In genomic region chr15:101129412-101129811, GRCm38 (mm10) we compare ENCODE assay signal across 12 mouse cellular contexts. TPM values are rescaled to one million over a fixed set of nuclear protein-coding genes. Genes with fewer than 3 reads are reported as not detected.
DNase-seq lines count a peak whose midpoint lies in the region; ATAC-seq and TF ChIP-seq lines count a peak whose summit lies in the region.
"Had no signal": no experiment of that assay in that cellular context is flagged by ENCODE, and none has a peak within 500 bp of the region (broad histone marks: within the 10 kb centered on the region; RNA-seq: fewer than 3 reads in every experiment).

No protein-coding gene starts in this region.

- H3K4me3 ChIP-seq in heart, embryonic 13.5 days, result peak overlapping the region; percentile 57
- peak overlapping the region; percentile 12; the same call in 1 of the 2 replicates for H3K4me3 ChIP-seq in neural tube, embryonic 11.5 days (ENCODE audit: low read depth, low read length)
- peak overlapping the region; percentile 45; the same call in 1 of the 2 replicates for H3K4me3 ChIP-seq in limb, embryonic 12.5 days (replicated peaks)
- peak overlapping the region; percentile 59 for H3K4me3 ChIP-seq in stomach, postnatal 0 days (ENCODE audit: low read depth, low read length)

- peaks cover 64% of the 10 kb centered on the region for H3K4me1 ChIP-seq in heart, embryonic 13.5 days
- peaks cover 4% of the 10 kb centered on the region; the same call in 1 of the 2 replicates for H3K4me1 ChIP-seq in neural tube, embryonic 11.5 days (ENCODE audit: control insufficient read depth, insufficient read depth, low read length)
- peaks cover 40% of the 10 kb centered on the region for H3K4me1 ChIP-seq in limb, embryonic 12.5 days (replicated peaks)
- H3K4me1 ChIP-seq in stomach, postnatal 0 days (replicated peaks; ENCODE audit: control insufficient read depth, insufficient read depth), result peaks cover 3% of the 10 kb centered on the region

- no peak for DNase-seq in heart, postnatal 36 days
- no peak for DNase-seq in neural tube, embryonic 11.5 days (ENCODE audit: low spot score)
- no peak for DNase-seq in neural tube, embryonic 10.5 days (ENCODE audit: extremely low spot score, low spot score)
- DNase-seq in stomach, postnatal 0 days (ENCODE audit: low spot score), result no peak
- no peak for DNase-seq in cerebellum, postnatal 4 days (ENCODE audit: low spot score in 2 of 2)
- DNase-seq in layer of hippocampus, adult 11-12 months (ENCODE audit: low spot score), result no peak
- DNase-seq: left cerebral cortex, postnatal 4 days had no signal

- H3K9ac ChIP-seq in heart, embryonic 13.5 days, result peak overlapping the region; percentile 82
- H3K9ac ChIP-seq in neural tube, embryonic 11.5 days (ENCODE audit: low read length), result no peak overlapping the region; the same call in 1 of the 2 replicates
- no peak overlapping the region for H3K9ac ChIP-seq in limb, embryonic 12.5 days (replicated peaks)
- peak overlapping the region; percentile 83 for H3K9ac ChIP-seq in stomach, postnatal 0 days (ENCODE audit: low read length)

- intact Hi-C loops in heart, postnatal 36 days (cut with DNase I), result no loop called here

- peaks cover 83% of the 10 kb centered on the region for H3K27me3 ChIP-seq in heart, embryonic 13.5 days (replicated peaks)
- H3K27me3 ChIP-seq in neural tube, embryonic 11.5 days (ENCODE audit: control insufficient read depth, insufficient read depth, low read length), result peaks cover 31% of the 10 kb centered on the region
- peaks cover 51% of the 10 kb centered on the region for H3K27me3 ChIP-seq in limb, embryonic 12.5 days
- no peaks in the 10 kb centered on the region for H3K27me3 ChIP-seq in stomach, postnatal 0 days (ENCODE audit: control insufficient read depth, insufficient read depth, low read length)

- H3K4me2 ChIP-seq in heart, embryonic 13.5 days, result peak overlapping the region; percentile 85
- H3K4me2 ChIP-seq in neural tube, embryonic 11.5 days (ENCODE audit: low read depth), result no peak overlapping the region
- H3K4me2 ChIP-seq in limb, embryonic 12.5 days, result peak overlapping the region; percentile 75
- H3K4me2 ChIP-seq in stomach, postnatal 0 days (replicated peaks; ENCODE audit: low read depth), result peak overlapping the region; percentile 76

- TF ChIP-seq EP300 in stomach, postnatal 0 days (optimal IDR thresholded peaks at IDR 0.05), result no peak

- no peak for ATAC-seq in heart, embryonic 13.5 days (ENCODE audit: extremely low read depth, insufficient number of reproducible peaks, low FRiP score, low TSS enrichment)
- ATAC-seq in neural tube, embryonic 11.5 days (ENCODE audit: insufficient read depth, low FRiP score, low TSS enrichment), result no peak
- ATAC-seq in limb, embryonic 12.5 days (ENCODE audit: insufficient number of reproducible peaks, insufficient read depth, low FRiP score, low TSS enrichment, low read depth), result no peak
- no peak for ATAC-seq in stomach, postnatal 0 days (ENCODE audit: low FRiP score, low TSS enrichment)

- no peak for TF ChIP-seq CTCF in stomach, postnatal 0 days (IDR thresholded peaks at IDR 0.05; ENCODE audit: low read depth)

- H3K9me3 ChIP-seq in heart, embryonic 13.5 days, result peaks cover 3% of the 10 kb centered on the region; the same call in 1 of the 2 replicates
- no peaks in the 10 kb centered on the region for H3K9me3 ChIP-seq in neural tube, embryonic 11.5 days (ENCODE audit: control insufficient read depth, low read length)
- peaks cover 7% of the 10 kb centered on the region; the same call in 1 of the 2 replicates for H3K9me3 ChIP-seq in limb, embryonic 12.5 days
- no peaks in the 10 kb centered on the region for H3K9me3 ChIP-seq in stomach, postnatal 0 days (ENCODE audit: control insufficient read depth, low read length)

- H3K36me3 ChIP-seq in heart, embryonic 13.5 days, result no peaks in the 10 kb centered on the region
- no peaks in the 10 kb centered on the region for H3K36me3 ChIP-seq in neural tube, embryonic 11.5 days (ENCODE audit: control insufficient read depth, insufficient read depth, low read length)
- no peaks in the 10 kb centered on the region for H3K36me3 ChIP-seq in limb, embryonic 12.5 days
- H3K36me3 ChIP-seq in stomach, postnatal 0 days (ENCODE audit: control insufficient read depth, insufficient read depth, low read length), result no peaks in the 10 kb centered on the region

- no peak overlapping the region for H3K27ac ChIP-seq in heart, embryonic 13.5 days (replicated peaks)
- no peak overlapping the region for H3K27ac ChIP-seq in neural tube, embryonic 11.5 days (ENCODE audit: low read depth, low read length)
- H3K27ac ChIP-seq in limb, embryonic 12.5 days, result no peak overlapping the region
- H3K27ac ChIP-seq in stomach, postnatal 0 days (replicated peaks), result peak overlapping the region; percentile 86

- WGBS in heart, embryonic 13.5 days, result 20% methylated on average over 5 of the region's 5 CpGs
- 21% methylated on average over 5 of the region's 5 CpGs for WGBS in neural tube, embryonic 11.5 days
- 44% methylated on average over 5 of the region's 5 CpGs for WGBS in limb, embryonic 12.5 days
- 40% methylated on average over 5 of the region's 5 CpGs for WGBS in stomach, postnatal 0 days

RNA-seq across cellular contexts. Expression of gene Acvrl1, which starts 1.1 kb away (rescaled TPM):
- polyA plus RNA-seq in heart, embryonic 13.5 days (2015; fragmentation: Nextera tagmentation; extraction: Ambion mirVana), result 7.0 and 7.4 TPM in 2 replicates
- 10 to 100 TPM; 22.3 to 31.1 TPM for total RNA-seq in heart, postnatal 36 days (2021)
- polyA plus RNA-seq in neural tube, embryonic 11.5 days (2014; fragmentation: Nextera tagmentation; extraction: Ambion mirVana), result 5.1 and 5.2 TPM in 2 replicates
- 7.3 and 7.4 TPM in 2 replicates for polyA plus RNA-seq in limb, embryonic 12.5 days (2016; fragmentation: Nextera tagmentation; extraction: Ambion mirVana)
- 13.5 and 15.2 TPM in 2 replicates for polyA plus RNA-seq in stomach, postnatal 0 days (2015; fragmentation: Nextera tagmentation; extraction: Ambion mirVana)

RNA-seq across cellular contexts. Expression of gene Ankrd33, which starts 13.9 kb away (rescaled TPM):
- not detected in 2 replicates for polyA plus RNA-seq in heart, embryonic 13.5 days (2015; fragmentation: Nextera tagmentation; extraction: Ambion mirVana)
- total RNA-seq in heart, postnatal 36 days (2021), result not detected
- polyA plus RNA-seq in neural tube, embryonic 11.5 days (2014; fragmentation: Nextera tagmentation; extraction: Ambion mirVana), result not detected in 2 replicates
- not detected in 2 replicates for polyA plus RNA-seq in limb, embryonic 12.5 days (2016; fragmentation: Nextera tagmentation; extraction: Ambion mirVana)
- polyA plus RNA-seq in stomach, postnatal 0 days (2015; fragmentation: Nextera tagmentation; extraction: Ambion mirVana), result not detected in 2 replicates
- total RNA-seq: CH12.LX; common myeloid progenitor, adult 5-6 weeks; granulocyte monocyte progenitor cell, adult 5-6 weeks; left cerebral cortex, postnatal 4 days had no signal

RNA-seq across cellular contexts. Expression of gene Acvr1b, which starts 44.5 kb away (rescaled TPM):
- polyA plus RNA-seq in heart, embryonic 13.5 days (2015; fragmentation: Nextera tagmentation; extraction: Ambion mirVana), result 5.4 and 6.0 TPM in 2 replicates
- total RNA-seq in heart, postnatal 36 days (2021), result 10 to 100 TPM; 12.6 to 14.6 TPM
- polyA plus RNA-seq in neural tube, embryonic 11.5 days (2014; fragmentation: Nextera tagmentation; extraction: Ambion mirVana), result 16.6 and 17.4 TPM in 2 replicates
- polyA plus RNA-seq in limb, embryonic 12.5 days (2016; fragmentation: Nextera tagmentation; extraction: Ambion mirVana), result 7.3 and 8.2 TPM in 2 replicates
- 6.9 and 8.1 TPM in 2 replicates for polyA plus RNA-seq in stomach, postnatal 0 days (2015; fragmentation: Nextera tagmentation; extraction: Ambion mirVana)

RNA-seq across cellular contexts. Expression of gene Fignl2, which starts 51.0 kb away (rescaled TPM):
- polyA plus RNA-seq in heart, embryonic 13.5 days (2015; fragmentation: Nextera tagmentation; extraction: Ambion mirVana), result 0.08 and 0.09 TPM in 2 replicates
- total RNA-seq in heart, postnatal 36 days (2021), result 1 to 10 TPM; 1.4 to 2.2 TPM
- polyA plus RNA-seq in neural tube, embryonic 11.5 days (2014; fragmentation: Nextera tagmentation; extraction: Ambion mirVana), result 1.6 and 1.7 TPM in 2 replicates
- 0.38 and 0.56 TPM in 2 replicates for polyA plus RNA-seq in limb, embryonic 12.5 days (2016; fragmentation: Nextera tagmentation; extraction: Ambion mirVana)
- polyA plus RNA-seq in stomach, postnatal 0 days (2015; fragmentation: Nextera tagmentation; extraction: Ambion mirVana), result 0.19 and 0.22 TPM in 2 replicates
- total RNA-seq: CH12.LX; common myeloid progenitor, adult 5-6 weeks; granulocyte monocyte progenitor cell, adult 5-6 weeks had no signal

Comparison
In these comparisons a context has a peak if more than half of its experiments do, and no peak if none do; other contexts are left out.
1. H3K9ac ChIP-seq: peak in heart, embryonic 13.5 days (single experiment) and stomach, postnatal 0 days (single experiment); none in neural tube, embryonic 11.5 days (single experiment) and limb, embryonic 12.5 days (single experiment).
2. Peak in every context shown above with its lines, with median percentiles within 50 percentile points of each other: H3K4me3 ChIP-seq.